Mouse (Mus musculus): ENCODE measurements around the gene Syngr2. TPM values are rescaled to one million over a fixed set of nuclear protein-coding genes. Genes with fewer than 3 reads are reported as not detected.

Syngr2 gene
- polyA plus RNA-seq, 1 experiment from 2014 or later: 33.7 TPM

DNA sequence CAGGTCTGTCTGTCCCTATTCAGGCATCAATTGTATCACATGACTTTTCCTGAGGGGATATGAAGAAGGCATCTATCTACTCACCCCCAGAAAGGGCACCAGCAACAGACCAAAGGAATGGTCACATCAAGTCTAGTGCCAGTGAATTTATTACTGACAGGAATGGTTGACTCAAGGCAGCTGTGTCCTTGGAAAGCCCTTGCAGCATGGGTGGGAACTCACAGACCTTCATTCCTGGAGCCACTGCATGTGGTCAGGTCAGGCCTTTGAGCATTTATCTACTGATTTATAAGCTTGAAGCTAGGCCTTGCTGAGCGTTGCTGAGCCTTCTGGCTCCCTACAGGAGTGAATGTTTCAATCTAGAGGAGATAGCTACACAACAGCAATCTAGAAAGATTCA is 31.4 kb downstream of the Syngr2 start:
- no peaks in the 10 kb centered on the region for H3K36me3 ChIP-seq (ENCODE audit: control insufficient read depth, insufficient read depth, low read length)
- WGBS: 45% methylated on average over 1 of the region's 1 CpGs

DNA sequence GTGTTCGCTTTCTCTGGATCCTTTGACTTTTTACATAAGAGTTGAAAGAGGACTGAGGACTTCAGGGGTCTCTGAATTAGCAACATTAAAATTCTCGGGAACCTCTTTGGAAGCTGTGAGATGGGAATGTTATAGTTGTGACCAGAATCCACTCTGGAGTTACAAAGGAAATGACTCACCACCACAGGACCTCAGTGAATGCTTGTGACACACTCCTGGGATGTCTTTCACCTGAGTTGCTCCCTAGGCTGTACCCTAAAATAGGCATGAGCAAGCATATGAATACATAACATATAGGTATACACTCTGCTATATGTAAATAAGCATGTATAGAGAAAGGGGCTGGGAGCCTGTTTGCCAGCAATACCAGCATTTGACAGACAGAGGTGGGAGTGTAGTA is 34.0 kb downstream of the Syngr2 start:
- WGBS: 88% methylated on average over 2 of the region's 2 CpGs
- Histone ChIP-seq H3K4me2 (replicated peaks; ENCODE audit: low read depth, low read length) (no peak overlapping the region), H3K4me3 (ENCODE audit: low read depth, low read length) (no peak overlapping the region), H3K36me3 (ENCODE audit: control insufficient read depth, insufficient read depth, low read length) (no peaks in the 10 kb centered on the region), H3K27ac (ENCODE audit: low read depth, low read length) (no peak overlapping the region), H3K9ac (ENCODE audit: low read depth, low read length) (no peak overlapping the region), H3K27me3 (ENCODE audit: control insufficient read depth, insufficient read depth, low read length) (no peaks in the 10 kb centered on the region), H3K9me3 (ENCODE audit: control insufficient read depth, low read length) (no peaks in the 10 kb centered on the region), H3K4me1 (replicated peaks; ENCODE audit: control insufficient read depth, insufficient read depth, low read length) (peaks cover 5% of the 10 kb centered on the region; the same call in 1 of the 2 replicates)
- DNase-seq (ENCODE audit: low spot score) (no peak), ATAC-seq (ENCODE audit: low FRiP score) (no peak)

More for the DNA sequence above, 31.4 kb downstream of the Syngr2 start:
- Histone ChIP-seq H3K4me3 (ENCODE audit: low read depth, low read length) (no peak overlapping the region), H3K4me2 (replicated peaks; ENCODE audit: low read depth, low read length) (no peak overlapping the region), H3K27me3 (ENCODE audit: control insufficient read depth, insufficient read depth, low read length) (no peaks in the 10 kb centered on the region), H3K9me3 (ENCODE audit: control insufficient read depth, low read length) (no peaks in the 10 kb centered on the region), H3K9ac (ENCODE audit: low read depth, low read length) (no peak overlapping the region), H3K4me1 (replicated peaks; ENCODE audit: control insufficient read depth, insufficient read depth, low read length) (no peaks in the 10 kb centered on the region), H3K27ac (ENCODE audit: low read depth, low read length) (no peak overlapping the region)
- ATAC-seq (ENCODE audit: low FRiP score): no peak
- no peak for DNase-seq (ENCODE audit: low spot score)

DNA sequence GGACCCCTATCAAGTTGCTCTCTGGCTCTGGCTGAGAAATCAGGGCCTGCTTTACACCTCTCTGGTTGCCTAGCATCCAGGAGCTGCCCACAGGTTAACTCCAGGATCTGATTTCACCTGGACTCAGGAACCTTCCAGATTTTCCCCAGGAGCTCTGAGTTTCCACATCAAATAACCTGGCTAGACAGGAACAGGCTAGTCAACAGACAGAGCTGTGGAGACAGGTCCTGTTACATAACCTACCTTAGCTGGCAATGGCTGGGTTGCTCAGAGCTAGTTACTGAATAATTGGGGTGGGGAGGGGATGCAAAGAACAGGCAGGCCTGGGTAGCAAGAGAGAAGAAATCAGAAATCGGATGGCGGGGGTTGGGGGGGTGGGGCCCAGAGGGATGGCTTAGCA is 35.5 kb downstream of the Syngr2 start:
- Histone ChIP-seq H3K9ac (ENCODE audit: low read depth, low read length) (no peak overlapping the region), H3K4me3 (ENCODE audit: low read depth, low read length) (no peak overlapping the region), H3K27ac (ENCODE audit: low read depth, low read length) (no peak overlapping the region), H3K4me1 (replicated peaks; ENCODE audit: control insufficient read depth, insufficient read depth, low read length) (peaks cover 9% of the 10 kb centered on the region; the same call in 1 of the 2 replicates), H3K27me3 (ENCODE audit: control insufficient read depth, insufficient read depth, low read length) (no peaks in the 10 kb centered on the region), H3K9me3 (ENCODE audit: control insufficient read depth, low read length) (no peaks in the 10 kb centered on the region), H3K4me2 (replicated peaks; ENCODE audit: low read depth, low read length) (no peak overlapping the region), H3K36me3 (ENCODE audit: control insufficient read depth, insufficient read depth, low read length) (no peaks in the 10 kb centered on the region)
- ATAC-seq (ENCODE audit: low FRiP score): no peak
- DNase-seq (ENCODE audit: low spot score): no peak
- WGBS: 69% methylated on average over 2 of the region's 2 CpGs

DNA sequence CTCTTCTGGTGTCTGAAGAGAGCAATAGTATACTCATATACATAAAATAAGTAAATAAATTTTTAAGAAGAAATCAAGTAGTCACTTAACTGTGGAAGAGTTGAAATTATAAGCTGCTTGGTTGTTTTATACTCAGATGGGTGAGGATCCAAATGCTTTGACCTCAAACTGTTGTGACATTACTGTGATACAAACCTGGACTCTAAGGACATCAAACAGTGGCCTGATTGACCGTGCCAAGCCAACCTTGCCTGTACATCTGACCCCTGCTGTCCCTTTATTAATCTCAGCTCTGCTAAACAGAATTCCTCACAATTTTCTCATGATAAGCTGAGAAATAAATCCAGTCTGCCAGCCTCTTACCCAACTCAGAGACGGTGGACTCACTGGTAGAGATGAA is 36.2 kb downstream of the Syngr2 start:
- Histone ChIP-seq H3K9me3 (ENCODE audit: control insufficient read depth, low read length) (no peaks in the 10 kb centered on the region), H3K9ac (ENCODE audit: low read depth, low read length) (no peak overlapping the region), H3K27ac (ENCODE audit: low read depth, low read length) (no peak overlapping the region), H3K4me2 (replicated peaks; ENCODE audit: low read depth, low read length) (no peak overlapping the region), H3K36me3 (ENCODE audit: control insufficient read depth, insufficient read depth, low read length) (no peaks in the 10 kb centered on the region), H3K4me3 (ENCODE audit: low read depth, low read length) (no peak overlapping the region), H3K27me3 (ENCODE audit: control insufficient read depth, insufficient read depth, low read length) (no peaks in the 10 kb centered on the region), H3K4me1 (replicated peaks; ENCODE audit: control insufficient read depth, insufficient read depth, low read length) (peaks cover 12% of the 10 kb centered on the region; the same call in 1 of the 2 replicates)
- no peak for DNase-seq (ENCODE audit: low spot score)
- ATAC-seq (ENCODE audit: low FRiP score): no peak
- 80% methylated on average over 2 of the region's 2 CpGs for WGBS

DNA sequence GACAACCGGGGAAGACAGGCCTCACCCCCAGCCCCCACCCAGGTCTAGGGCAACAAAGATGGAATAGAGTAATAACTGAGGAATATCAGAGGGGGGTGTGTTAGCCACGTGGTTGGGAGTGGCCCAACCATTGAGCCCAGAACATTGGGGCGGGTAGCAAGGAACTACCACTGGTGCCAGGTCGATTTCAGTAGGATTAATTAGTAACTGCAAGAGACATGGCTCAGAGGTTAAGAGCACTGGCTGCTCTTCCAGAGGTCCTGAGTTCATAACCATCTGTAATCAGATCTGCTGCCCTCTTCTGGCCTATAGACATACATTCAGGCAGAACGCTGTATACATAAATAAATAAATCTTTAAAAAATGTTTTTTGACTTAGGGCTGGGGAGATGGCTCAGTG is 37.2 kb downstream of the Syngr2 start:
- DNase-seq (ENCODE audit: low spot score) (no peak), ATAC-seq (ENCODE audit: low FRiP score) (no peak)
- Histone ChIP-seq H3K9me3 (ENCODE audit: control insufficient read depth, low read length) (no peaks in the 10 kb centered on the region), H3K4me1 (replicated peaks; ENCODE audit: control insufficient read depth, insufficient read depth, low read length) (peaks cover 12% of the 10 kb centered on the region; the same call in 1 of the 2 replicates), H3K4me3 (ENCODE audit: low read depth, low read length) (no peak overlapping the region), H3K27ac (ENCODE audit: low read depth, low read length) (no peak overlapping the region), H3K9ac (ENCODE audit: low read depth, low read length) (no peak overlapping the region), H3K27me3 (ENCODE audit: control insufficient read depth, insufficient read depth, low read length) (no peaks in the 10 kb centered on the region), H3K36me3 (ENCODE audit: control insufficient read depth, insufficient read depth, low read length) (no peaks in the 10 kb centered on the region), H3K4me2 (replicated peaks; ENCODE audit: low read depth, low read length) (no peak overlapping the region)
- 60% methylated on average over 5 of the region's 5 CpGs for WGBS

DNA sequence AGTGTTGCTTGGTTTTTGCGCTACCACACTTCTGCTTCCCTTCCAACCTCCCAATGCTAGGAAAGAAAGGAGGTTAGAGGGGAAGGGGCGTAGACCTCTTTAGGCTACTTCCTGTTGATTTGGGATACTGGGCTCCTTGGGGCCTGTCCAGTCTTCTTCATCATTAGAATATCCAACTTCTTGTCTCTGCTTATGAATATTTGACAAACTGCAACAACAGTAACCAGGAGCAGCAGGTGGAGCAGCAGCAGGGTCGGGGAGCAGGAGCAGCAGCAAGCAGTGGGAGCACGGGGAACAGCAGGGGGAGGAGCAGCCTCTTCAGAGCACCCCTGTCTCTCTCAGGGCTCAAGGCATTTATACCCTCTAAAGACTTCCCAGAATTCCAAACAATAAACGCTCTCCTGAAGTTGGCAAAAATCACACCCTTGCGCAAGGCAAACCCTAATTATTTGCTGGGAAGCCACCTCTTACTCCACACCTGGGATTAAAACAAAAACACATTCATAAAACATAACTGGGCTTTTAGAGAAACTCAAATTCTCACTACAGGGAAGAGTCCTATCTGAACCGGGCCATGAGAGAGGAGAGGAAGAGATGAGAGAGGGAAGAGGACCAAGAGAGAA is 38.2 kb downstream of the Syngr2 start:
- Histone ChIP-seq H3K9ac (ENCODE audit: low read depth, low read length) (peak overlapping the region; percentile 63; the same call in 1 of the 2 replicates), H3K9me3 (ENCODE audit: control insufficient read depth, low read length) (no peaks in the 10 kb centered on the region), H3K27me3 (ENCODE audit: control insufficient read depth, insufficient read depth, low read length) (no peaks in the 10 kb centered on the region), H3K4me1 (replicated peaks; ENCODE audit: control insufficient read depth, insufficient read depth, low read length) (peaks cover 12% of the 10 kb centered on the region; the same call in 1 of the 2 replicates), H3K4me3 (ENCODE audit: low read depth, low read length) (no peak overlapping the region), H3K27ac (ENCODE audit: low read depth, low read length) (peak overlapping the region; percentile 91; the same call in 1 of the 2 replicates), H3K36me3 (ENCODE audit: control insufficient read depth, insufficient read depth, low read length) (0 out of 2 replicates have a peak, but pooled peaks cover under 1% of the 10 kb centered on the region), H3K4me2 (replicated peaks; ENCODE audit: low read depth, low read length) (no peak overlapping the region; the same call in 1 of the 2 replicates)
- ATAC-seq (ENCODE audit: low FRiP score) (no peak), DNase-seq (ENCODE audit: low spot score) (no peak)
- WGBS: 81% methylated on average over 7 of the region's 7 CpGs

DNA sequence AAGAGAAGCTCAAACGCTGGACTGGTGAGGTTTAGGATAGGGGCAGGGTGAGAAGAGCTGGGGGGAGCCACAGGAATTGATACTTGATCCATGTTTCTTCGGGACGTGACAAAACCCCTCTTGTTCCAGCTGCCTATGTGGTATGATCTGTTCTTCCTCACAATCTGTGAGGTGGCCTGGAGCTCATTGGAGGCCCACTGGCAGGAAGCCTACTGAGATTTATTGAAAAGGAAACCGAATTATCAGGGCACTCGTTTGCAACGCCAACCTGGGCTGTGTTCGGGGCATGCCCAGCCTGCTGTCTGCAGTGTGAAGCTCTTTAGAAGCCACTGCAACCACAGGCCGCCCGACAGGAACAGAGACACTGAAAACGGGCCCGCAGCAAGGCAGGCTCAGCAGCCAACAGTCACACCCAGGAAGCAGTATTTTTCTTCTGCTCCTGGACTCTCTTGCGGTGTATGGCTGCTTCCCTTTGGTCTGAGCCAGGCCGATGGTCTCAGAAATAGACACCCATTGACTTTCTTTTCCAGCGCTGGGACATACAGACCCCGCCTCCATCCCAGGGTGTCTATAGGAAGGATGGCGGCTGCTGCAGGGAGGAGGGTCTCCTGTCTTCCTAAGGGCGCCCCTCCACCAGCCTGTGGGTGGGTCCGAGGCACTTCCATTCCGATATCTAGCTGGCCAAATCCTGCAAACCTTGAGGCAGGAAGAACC is 39.0 kb downstream of the Syngr2 start:
- 0 out of 2 replicates have a peak, but pooled peaks cover 6% of the 10 kb centered on the region for H3K36me3 ChIP-seq (ENCODE audit: control insufficient read depth, insufficient read depth, low read length)
- peaks cover 12% of the 10 kb centered on the region; the same call in 1 of the 2 replicates for H3K4me1 ChIP-seq (replicated peaks; ENCODE audit: control insufficient read depth, insufficient read depth, low read length)
- H3K4me3 ChIP-seq (ENCODE audit: low read depth, low read length): peak overlapping the region; percentile 68
- H3K9ac ChIP-seq (ENCODE audit: low read depth, low read length): peak overlapping the region; percentile 63
- DNase-seq (ENCODE audit: low spot score): no peak
- peak overlapping the region; percentile 44 for H3K4me2 ChIP-seq (replicated peaks; ENCODE audit: low read depth, low read length)
- no peaks in the 10 kb centered on the region for H3K9me3 ChIP-seq (ENCODE audit: control insufficient read depth, low read length)
- WGBS: 12% methylated on average over 19 of the region's 19 CpGs
- H3K27me3 ChIP-seq (ENCODE audit: control insufficient read depth, insufficient read depth, low read length): no peaks in the 10 kb centered on the region
- ATAC-seq (ENCODE audit: low FRiP score): peak; percentile 87
- H3K27ac ChIP-seq (ENCODE audit: low read depth, low read length): peak overlapping the region; percentile 91

DNA sequence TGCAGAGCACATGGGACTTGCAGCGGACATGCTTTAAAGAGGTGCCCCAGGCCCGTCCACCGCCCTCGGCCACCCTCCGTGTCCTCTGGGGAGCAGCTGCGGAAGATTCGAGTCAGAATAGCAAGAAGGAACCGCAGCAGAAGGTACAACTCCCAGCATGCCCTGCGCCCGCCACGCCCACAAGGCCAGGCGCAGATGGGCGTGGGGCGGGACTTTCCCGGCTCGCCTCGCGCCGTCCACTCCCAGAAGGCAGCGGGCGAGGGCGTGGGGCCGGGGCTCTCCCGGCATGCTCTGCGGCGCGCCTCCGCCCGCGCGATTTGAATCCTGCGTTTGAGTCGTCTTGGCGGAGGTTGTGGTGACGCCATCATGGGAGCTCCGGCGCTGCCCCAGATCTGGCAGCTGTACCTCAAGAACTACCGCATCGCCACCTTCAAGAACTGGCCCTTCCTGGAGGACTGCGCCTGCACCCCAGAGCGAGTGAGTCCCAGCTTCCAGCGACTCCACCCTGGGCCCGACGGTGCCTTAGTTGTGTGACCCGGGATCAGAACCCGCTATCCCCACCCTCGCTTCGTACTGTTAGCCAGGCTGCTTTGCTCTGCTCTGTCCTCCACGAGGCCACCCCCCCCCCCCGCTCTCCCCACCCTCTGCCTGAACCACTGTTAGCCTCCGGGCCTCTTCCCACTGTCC is 39.7 kb downstream of the Syngr2 start, which contains the start of gene Birc5:
Birc5 (plus strand) TSS at position 267 of the 687 bp plus-strand sequence.
- peak within 1 kb of the TSS; percentile 72 for H3K9ac ChIP-seq (ENCODE audit: low read depth, low read length)
- under 1% methylated on average over 51 of the region's 51 CpGs for WGBS
- H3K9me3 ChIP-seq (ENCODE audit: control insufficient read depth, low read length): no peaks in the 10 kb centered on the region
- ATAC-seq (ENCODE audit: low FRiP score): peak; percentile 94
- peak; percentile 99 for DNase-seq (ENCODE audit: low spot score)
- H3K4me3 ChIP-seq (ENCODE audit: low read depth, low read length): peak within 1 kb of the TSS; percentile 68
- H3K36me3 ChIP-seq (ENCODE audit: control insufficient read depth, insufficient read depth, low read length): 0 out of 2 replicates have a peak, but pooled peaks cover 8% of the 10 kb centered on the region
- H3K27ac ChIP-seq (ENCODE audit: low read depth, low read length): peak within 1 kb of the TSS; percentile 91
- H3K4me2 ChIP-seq (replicated peaks; ENCODE audit: low read depth, low read length): peak within 1 kb of the TSS; percentile 44
- H3K27me3 ChIP-seq (ENCODE audit: control insufficient read depth, insufficient read depth, low read length): no peaks in the 10 kb centered on the region
- H3K4me1 ChIP-seq (replicated peaks; ENCODE audit: control insufficient read depth, insufficient read depth, low read length): peaks cover 12% of the 10 kb centered on the region; the same call in 1 of the 2 replicates

All from hindbrain, embryonic 11.5 days (tissue).